Mouse (Mus musculus) testis, adult 2 months (tissue): ENCODE measurements around the gene Madcam1. TPM values are rescaled to one million over a fixed set of nuclear protein-coding genes. Genes with fewer than 3 reads are reported as not detected.

Experiments used
- H3K27ac ChIP-seq: fragments of 200-500 bp; 2 replicates; pipeline ENCODE4 v1.5.1; 2012; ENCODE audit warnings: low read depth, low read length; ENCODE audit not compliant: control insufficient read depth, insufficient read depth
- H3K27me3 ChIP-seq: fragments of 200-500 bp; 2 replicates; pipeline ENCODE4 v1.6.1; 2012; ENCODE audit warnings: mild to moderate bottlenecking, low read length, moderate library complexity; ENCODE audit not compliant: control insufficient read depth, insufficient read depth
- H3K36me3 ChIP-seq: fragments of 200-500 bp; 2 replicates; pipeline ENCODE4 v1.6.1; 2012; ENCODE audit warnings: mild to moderate bottlenecking, low read length; ENCODE audit not compliant: control insufficient read depth, insufficient read depth
- H3K4me1 ChIP-seq: fragments of 200-500 bp; 2 replicates; pipeline ENCODE4 v1.6.1; 2012; ENCODE audit warnings: low read length; ENCODE audit not compliant: control insufficient read depth, insufficient read depth
- H3K4me3 ChIP-seq: fragments of 200-500 bp; 2 replicates; pipeline ENCODE4 v1.5.1; 2012; ENCODE audit warnings: low read depth, mild to moderate bottlenecking, low read length, moderate library complexity, mixed read lengths; ENCODE audit not compliant: control insufficient read depth
- CTCF ChIP-seq: fragments of 200-500 bp; IDR thresholded peaks from 2 replicates; pipeline ENCODE4 v1.5.1; 2012; ENCODE audit warnings: low read depth, mild to moderate bottlenecking, inconsistent platforms, low read length, moderate library complexity; ENCODE audit not compliant: control insufficient read depth, insufficient read depth, insufficient replicate concordance
- POLR2A ChIP-seq: fragments of 200-500 bp; IDR thresholded peaks from 2 replicates; pipeline ENCODE4 v1.6.1; 2012; ENCODE audit warnings: low read depth, mild to moderate bottlenecking, inconsistent platforms, low read length, moderate library complexity; ENCODE audit not compliant: control insufficient read depth
- polyA plus RNA-seq: library from polyadenylated mRNA; depleted of rRNA; stranded (reverse); fragments of >200 nt; gene quantifications from 2 replicates; pipeline ENCODE4 v1.2.3, GENCODE M21; 2012

Gene Madcam1
- polyA plus RNA-seq, 1 experiment = not detected

- H3K27me3 ChIP-seq = no peaks in the 10 kb centered on the region
- H3K4me1 ChIP-seq = no peaks in the 10 kb centered on the region; the same call in 1 of the 2 replicates
- H3K27ac ChIP-seq = no peak overlapping the region
- no peak overlapping the region for H3K4me3 ChIP-seq
- TF ChIP-seq POLR2A (no peak), CTCF (no peak)
- H3K36me3 ChIP-seq = no peaks in the 10 kb centered on the region
Observed at GRCm38 (mm10) chr10:79652789-79653188, 11.6 kb upstream of the Madcam1 start.

GRCm38 (mm10) chr10:79654946-79655395 lies 9.4 kb upstream of the Madcam1 start:
- Histone ChIP-seq H3K4me1 (no peaks in the 10 kb centered on the region; the same call in 1 of the 2 replicates), H3K36me3 (no peaks in the 10 kb centered on the region), H3K27ac (no peak overlapping the region), H3K4me3 (no peak overlapping the region), H3K27me3 (no peaks in the 10 kb centered on the region)
- no peak for TF ChIP-seq POLR2A
- no peak for TF ChIP-seq CTCF

- Histone ChIP-seq H3K36me3 (no peaks in the 10 kb centered on the region), H3K4me3 (no peak overlapping the region), H3K27ac (no peak overlapping the region), H3K4me1 (peaks cover 14% of the 10 kb centered on the region), H3K27me3 (no peaks in the 10 kb centered on the region)
- TF ChIP-seq POLR2A = no peak
- no peak for TF ChIP-seq CTCF
Observed at GRCm38 (mm10) chr10:79658829-79659228, 5.5 kb upstream of the Madcam1 start.

- Histone ChIP-seq H3K4me3 (no peak overlapping the region), H3K27me3 (no peaks in the 10 kb centered on the region), H3K4me1 (peaks cover 14% of the 10 kb centered on the region), H3K27ac (no peak overlapping the region), H3K36me3 (no peaks in the 10 kb centered on the region)
- no peak for TF ChIP-seq POLR2A
- TF ChIP-seq CTCF = no peak
Observed at GRCm38 (mm10) chr10:79660298-79660697, 4.1 kb upstream of the Madcam1 start.

- Histone ChIP-seq H3K27ac (no peak overlapping the region), H3K4me1 (peaks cover 14% of the 10 kb centered on the region), H3K27me3 (no peaks in the 10 kb centered on the region), H3K4me3 (no peak overlapping the region), H3K36me3 (no peaks in the 10 kb centered on the region)
- no peak for TF ChIP-seq POLR2A
- no peak for TF ChIP-seq CTCF
Observed at GRCm38 (mm10) chr10:79661861-79662260, 2.5 kb upstream of the Madcam1 start.

GRCm38 (mm10) chr10:79665051-79665450 lies 692 bp downstream of the Madcam1 start:
- Histone ChIP-seq H3K4me1 (peaks cover 17% of the 10 kb centered on the region), H3K27me3 (no peaks in the 10 kb centered on the region), H3K36me3 (no peaks in the 10 kb centered on the region), H3K27ac (no peak overlapping the region), H3K4me3 (no peak overlapping the region)
- no peak for TF ChIP-seq POLR2A
- no peak for TF ChIP-seq CTCF

- Histone ChIP-seq H3K27ac (no peak overlapping the region), H3K36me3 (no peaks in the 10 kb centered on the region), H3K4me3 (no peak overlapping the region), H3K27me3 (no peaks in the 10 kb centered on the region), H3K4me1 (peaks cover 23% of the 10 kb centered on the region)
- TF ChIP-seq POLR2A (no peak), CTCF (no peak)
Observed at GRCm38 (mm10) chr10:79666493-79666892, 2.1 kb downstream of the Madcam1 start.

GRCm38 (mm10) chr10:79668076-79668475 lies 3.7 kb downstream of the Madcam1 start:
- Histone ChIP-seq H3K27ac (peak overlapping the region; percentile 33), H3K27me3 (no peaks in the 10 kb centered on the region), H3K4me3 (peak overlapping the region; percentile 96), H3K4me1 (peaks cover 15% of the 10 kb centered on the region), H3K36me3 (no peaks in the 10 kb centered on the region)
- no peak for TF ChIP-seq POLR2A
- TF ChIP-seq CTCF = no peak
